Mouse (Mus musculus): Measurements from ENCODE around the gene Gm3415.

- TF ChIP-seq GATA1 (IDR thresholded peaks at IDR 0.05; ENCODE audit: borderline replicate concordance, low read length) (no peak), FLI1 (IDR thresholded peaks at IDR 0.05; ENCODE audit: low read length) (no peak)
These were observed 35.1 kb downstream of the Gm3415 start for GRCm38 (mm10) chr5:146590987-146591386.
